Mouse (Mus musculus): ENCODE data around the gene Kcnj15.

DNA sequence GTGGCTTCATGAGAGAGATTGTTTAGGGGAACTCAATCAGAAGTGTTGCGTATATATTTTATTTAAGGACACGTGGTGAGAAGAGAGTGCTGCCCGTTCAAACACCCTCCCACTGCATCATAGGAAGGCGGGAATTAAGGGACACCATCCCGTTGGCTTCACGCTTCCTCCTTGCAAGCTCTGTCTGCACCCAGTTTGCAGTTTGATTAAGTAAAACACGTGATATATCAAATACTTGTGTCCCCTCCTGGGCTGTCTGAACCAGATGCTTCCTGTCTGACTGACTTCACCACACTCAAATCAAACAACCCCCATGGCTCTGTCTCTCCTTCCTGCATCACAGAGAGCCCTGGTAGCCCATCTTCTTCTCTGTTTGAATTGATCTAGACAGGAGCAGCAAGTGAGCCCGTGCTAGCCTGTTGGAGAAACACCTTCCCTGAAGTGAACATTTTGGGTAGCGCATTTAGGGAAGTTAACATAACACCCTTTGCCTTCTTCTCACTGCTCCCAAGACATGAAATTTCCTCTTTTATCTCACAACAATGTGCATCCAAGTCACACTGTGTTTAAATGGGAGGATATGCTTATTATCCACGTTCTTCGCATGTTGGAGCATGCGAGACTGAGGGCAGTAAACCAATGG is 26.8 kb downstream of the Kcnj15 start:
- TF ChIP-seq CTCF (IDR thresholded peaks at IDR 0.05; ENCODE audit: insufficient read depth, low read length) (no peak), POLR2A (IDR thresholded peaks at IDR 0.05; ENCODE audit: borderline replicate concordance, extremely low read depth, low read depth, low read length) (no peak)

Measured in lung, adult 2 months (tissue).